Mouse (Mus musculus): ENCODE measurements at regions not wholly inside any gene's neighbourhood (a gene's known extent, or its start where the extent isn't known, plus 50 kb on each side); places are given as distances from the start of the nearest gene placed in this dataset.

DNA sequence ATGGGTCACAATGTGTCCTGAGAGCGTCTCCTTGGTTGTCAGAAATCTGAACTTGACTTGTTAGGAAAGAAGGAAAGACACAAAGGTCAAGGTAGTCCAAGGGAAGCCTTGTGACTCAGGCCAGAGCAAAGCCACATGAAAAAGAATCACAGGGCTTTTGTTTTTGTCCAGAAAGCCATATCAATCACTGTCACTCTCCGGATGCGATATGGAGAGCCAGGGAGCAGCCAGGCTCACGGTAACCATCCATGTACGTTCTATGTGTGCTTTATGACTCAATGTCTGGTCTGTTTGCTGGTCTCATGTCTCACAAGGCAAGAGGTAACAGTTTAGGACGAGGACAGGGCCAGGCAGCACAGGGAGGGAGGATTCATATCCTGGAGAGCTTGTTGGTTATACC lies 157.3 kb upstream of the Map3k1 start:
- no peak for ATAC-seq (replicated peaks; ENCODE audit: low FRiP score, poor library complexity, severe bottlenecking)

DNA sequence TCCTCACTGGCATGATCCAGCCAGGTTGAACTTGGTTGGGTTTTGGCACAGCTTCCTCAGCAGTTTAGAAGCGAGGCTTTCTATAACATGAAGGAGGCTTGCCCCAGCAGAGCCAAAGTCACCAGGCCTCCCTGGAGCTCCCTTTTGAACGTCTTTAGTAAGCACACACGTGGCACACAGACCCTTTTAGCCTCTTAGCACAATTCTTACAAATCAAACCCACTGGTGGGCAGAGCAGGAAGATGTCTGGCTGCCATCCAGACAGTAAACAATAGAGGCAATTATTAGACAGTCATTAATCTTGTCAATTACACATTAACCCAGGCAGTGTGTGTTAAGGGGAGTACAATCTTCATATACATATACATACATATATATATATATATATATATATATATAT lies 157.8 kb upstream of the Map3k1 start:
- no peak for ATAC-seq (replicated peaks; ENCODE audit: low FRiP score, poor library complexity, severe bottlenecking)

DNA sequence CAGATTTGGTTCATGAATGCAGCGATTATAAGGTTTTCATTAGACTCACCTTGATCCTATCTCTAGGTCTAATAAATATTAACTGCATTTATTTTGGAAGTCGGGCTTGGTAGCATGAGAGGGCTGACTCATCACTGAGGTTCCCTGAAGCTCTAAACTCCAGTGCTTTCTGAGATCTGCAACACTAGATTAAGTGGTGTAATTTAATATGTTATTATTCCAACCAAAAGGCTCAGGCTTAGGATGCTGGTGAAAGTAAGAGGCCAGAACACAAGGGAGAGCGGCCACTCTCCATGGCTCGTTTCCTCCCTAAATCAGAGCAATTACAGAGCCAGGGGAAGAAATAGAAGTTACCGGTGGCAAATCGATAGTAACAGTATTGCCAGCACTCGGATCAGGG lies 159.4 kb upstream of the Map3k1 start:
- ATAC-seq (replicated peaks; ENCODE audit: low FRiP score, poor library complexity, severe bottlenecking) = no peak

DNA sequence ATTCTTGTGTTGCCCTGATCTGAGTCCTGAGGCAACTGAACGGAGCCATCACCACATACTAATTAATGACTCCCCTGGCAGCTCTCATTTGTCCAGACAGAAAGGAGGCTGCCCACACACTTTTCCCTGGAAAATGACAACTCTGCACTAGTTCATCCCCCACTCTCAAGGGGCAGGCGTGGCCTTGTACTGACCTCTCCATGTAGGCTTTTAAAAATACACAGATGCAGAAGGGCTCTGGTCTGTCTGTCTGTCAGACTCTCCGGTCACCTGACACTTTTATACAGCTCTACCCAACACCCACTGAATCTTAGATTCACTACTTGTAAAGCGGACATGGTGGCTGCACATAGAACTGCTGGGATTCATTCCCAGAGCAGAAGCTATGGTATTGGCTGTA lies 165.5 kb upstream of the Map3k1 start:
- ATAC-seq (replicated peaks; ENCODE audit: low FRiP score, poor library complexity, severe bottlenecking) = no peak

DNA sequence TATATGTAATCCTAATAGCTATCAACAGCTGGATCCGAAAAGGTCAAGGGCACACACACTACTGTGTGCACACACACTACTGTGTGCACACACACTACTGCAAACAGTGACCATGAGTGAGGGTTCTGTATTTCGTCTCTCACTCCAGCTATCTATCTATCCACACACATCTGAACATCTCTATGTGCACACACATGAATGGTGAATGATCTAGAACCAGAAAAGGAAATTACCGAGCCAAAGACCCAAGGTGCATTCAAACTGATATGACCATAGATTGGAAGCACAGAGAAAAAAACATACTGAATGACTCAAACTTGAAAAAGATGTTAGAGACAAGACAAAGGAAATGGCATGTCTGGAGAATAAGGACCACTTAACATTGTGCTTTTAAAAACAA lies 166.8 kb upstream of the Map3k1 start:
- ATAC-seq (replicated peaks; ENCODE audit: low FRiP score, poor library complexity, severe bottlenecking) = no peak

DNA sequence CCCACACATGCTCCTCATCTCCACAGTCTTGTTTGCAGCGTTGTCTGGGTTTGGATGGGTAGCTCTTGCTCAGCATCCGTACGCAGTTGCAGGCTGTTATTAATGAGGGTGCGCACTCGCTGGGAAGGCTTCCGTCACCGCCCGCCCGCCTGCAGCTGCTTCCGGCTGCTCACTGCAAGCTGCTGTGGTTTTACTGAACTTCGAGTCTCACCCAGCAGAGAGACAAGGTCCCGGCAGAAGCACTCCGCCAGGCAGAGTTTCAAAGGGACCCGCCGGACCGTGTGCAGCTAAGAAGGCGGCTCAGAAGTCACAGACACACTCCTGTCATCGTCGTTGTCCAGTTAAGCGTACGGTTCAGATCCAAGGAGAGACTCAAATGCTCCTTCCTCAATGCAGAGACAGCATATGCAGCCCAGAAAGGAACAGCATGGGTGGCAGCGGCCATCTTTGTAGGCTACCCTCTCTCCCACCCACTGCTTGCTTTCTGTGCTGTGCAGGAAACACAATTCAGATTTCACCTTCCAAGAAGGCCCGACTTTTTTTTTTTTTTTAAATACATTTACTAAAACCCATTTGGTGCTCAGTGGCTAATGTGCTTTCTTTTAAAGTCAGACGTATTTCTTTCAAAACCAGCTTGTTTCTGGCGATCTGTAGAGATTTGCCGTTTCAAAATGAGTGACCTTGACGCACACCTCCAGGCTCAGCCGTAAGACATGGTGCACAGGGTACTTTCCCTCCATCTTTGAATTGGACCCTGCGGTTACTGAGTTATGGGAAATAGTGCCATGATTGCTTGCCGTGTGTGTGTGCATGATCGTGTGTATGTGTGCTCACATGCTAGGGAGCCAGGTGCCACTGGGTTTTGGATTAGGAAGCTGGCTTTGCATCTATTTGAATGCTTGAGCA lies 169.2 kb upstream of the Map3k1 start:
- peak; percentile 51 for ATAC-seq (replicated peaks; ENCODE audit: low FRiP score, poor library complexity, severe bottlenecking)

DNA sequence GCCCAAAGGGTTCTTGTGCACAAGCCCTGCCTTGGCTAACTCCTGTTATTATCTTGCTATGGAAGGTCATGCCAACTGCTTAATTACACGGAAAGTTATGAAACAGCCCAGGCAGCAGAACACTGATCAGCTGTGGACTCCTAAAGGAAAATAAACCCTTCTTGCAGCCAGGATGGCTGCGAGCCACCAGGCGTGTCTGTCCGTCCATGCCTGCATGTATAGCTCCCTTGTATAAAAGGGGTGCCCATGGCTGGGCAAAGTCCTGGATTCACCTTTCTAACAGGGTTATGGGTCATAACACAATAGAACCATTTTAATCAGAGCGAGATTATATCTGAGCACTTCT lies 169.9 kb upstream of the Map3k1 start:
- no peak for ATAC-seq (replicated peaks; ENCODE audit: low FRiP score, poor library complexity, severe bottlenecking)

DNA sequence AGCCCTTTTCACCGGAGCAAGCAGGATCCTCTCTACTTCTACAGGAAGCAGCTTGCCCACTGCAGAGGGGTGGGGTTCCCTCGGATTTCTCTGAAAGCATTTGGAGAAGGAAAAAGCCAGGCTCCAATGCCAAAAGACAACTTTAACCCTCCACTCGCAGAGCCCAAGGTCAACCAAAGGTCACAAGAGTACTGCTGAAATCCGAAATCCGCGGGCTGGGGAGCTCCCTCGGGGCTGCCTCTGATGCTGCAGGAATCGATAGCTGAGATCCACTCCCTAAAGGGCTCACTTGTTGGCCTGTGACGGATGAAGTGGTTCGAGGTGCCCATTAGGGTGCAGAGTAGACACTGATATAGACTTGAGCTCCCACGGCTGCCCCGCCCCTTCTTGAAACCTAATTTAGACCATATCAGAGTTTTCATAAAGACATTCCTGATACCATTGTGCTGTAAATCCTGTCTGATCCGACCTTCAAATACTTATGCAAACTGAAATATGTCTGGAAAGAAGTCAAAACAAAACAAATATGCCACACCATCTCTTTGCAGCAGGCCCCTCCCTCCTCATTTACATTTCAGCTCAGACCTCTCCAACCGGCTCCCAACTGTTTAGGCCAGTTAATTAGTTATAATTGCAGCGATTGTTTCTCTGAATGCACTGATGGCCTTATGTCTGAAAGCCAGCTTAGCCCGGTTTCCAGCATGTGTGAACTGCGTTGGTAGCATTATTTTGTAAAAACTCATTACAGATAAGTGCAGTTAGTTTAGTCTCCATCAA lies 170.8 kb upstream of the Map3k1 start:
- peak; percentile 37; the same call in 1 of the 2 replicates for ATAC-seq (replicated peaks; ENCODE audit: low FRiP score, poor library complexity, severe bottlenecking)

DNA sequence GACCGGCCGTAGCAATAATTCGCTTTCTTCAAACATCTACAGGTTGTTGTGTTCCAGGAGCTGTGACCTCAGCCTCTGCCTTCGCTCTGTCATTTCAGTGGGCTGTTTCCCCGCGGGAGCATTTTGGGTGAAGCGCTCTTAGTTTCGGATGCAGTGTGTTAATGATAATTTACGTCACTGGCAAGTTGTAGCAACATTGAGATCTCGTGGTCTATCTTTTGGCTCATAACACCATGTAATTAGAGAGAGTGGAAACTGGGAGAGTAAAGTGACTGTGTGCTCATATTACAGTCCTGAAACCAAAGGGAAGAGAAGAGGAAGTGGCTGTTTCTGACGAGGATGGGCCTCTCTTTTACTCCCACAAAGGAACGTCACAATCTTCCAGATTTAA lies 171.4 kb upstream of the Map3k1 start:
- ATAC-seq (replicated peaks; ENCODE audit: low FRiP score, poor library complexity, severe bottlenecking) = no peak

DNA sequence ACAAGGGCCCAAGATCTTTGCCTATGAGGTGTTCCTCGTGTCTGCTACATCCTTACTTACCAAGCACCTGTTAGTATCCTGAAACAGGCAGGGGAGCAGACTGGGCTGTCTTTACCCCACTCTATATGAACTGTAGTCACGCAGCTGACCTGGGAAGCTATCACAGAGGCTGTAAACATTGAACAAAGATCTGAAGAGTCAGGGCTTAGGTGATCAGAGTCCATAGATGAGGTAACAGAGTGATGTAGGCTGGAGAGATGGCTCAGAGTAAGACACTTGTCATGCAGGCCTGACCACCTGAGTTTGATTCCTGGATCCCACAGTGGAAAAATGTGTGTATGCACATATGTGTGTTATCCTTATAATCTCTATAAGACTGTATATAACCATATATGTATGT lies 172.3 kb upstream of the Map3k1 start:
- no peak for ATAC-seq (replicated peaks; ENCODE audit: low FRiP score, poor library complexity, severe bottlenecking)

DNA sequence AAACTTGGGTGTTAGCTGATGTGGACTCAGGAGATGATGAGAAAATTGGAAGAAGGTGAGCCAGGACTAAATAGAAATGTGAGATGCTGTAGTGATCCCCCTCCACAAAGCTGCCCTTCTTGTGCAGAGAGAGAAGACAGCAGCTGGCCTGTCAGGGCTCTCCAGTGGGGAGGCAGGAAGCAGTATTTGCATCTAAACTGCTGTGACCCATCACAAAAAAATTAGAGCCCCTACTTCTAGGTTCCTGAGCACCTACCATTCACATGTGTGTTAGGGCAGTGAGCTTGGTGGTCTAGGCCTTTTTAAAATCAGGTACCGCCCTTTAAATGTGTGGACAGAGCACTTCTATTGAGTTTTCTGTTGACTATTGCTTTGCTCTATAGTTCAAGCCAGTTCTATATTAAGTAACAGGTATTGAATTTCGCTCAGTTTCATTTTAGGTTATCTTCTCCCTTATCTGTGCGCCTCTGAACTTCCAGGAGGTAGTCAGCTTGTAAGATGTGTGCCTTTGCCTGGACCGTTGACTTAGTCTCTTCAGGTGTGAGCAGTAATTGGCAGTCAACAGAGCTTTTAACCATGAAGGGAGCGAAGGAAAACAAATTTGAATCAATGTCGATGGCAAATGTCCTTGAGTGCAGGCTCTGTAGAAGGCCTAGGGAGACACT lies 174.1 kb upstream of the Map3k1 start:
- ATAC-seq (replicated peaks; ENCODE audit: low FRiP score, poor library complexity, severe bottlenecking) = no peak

DNA sequence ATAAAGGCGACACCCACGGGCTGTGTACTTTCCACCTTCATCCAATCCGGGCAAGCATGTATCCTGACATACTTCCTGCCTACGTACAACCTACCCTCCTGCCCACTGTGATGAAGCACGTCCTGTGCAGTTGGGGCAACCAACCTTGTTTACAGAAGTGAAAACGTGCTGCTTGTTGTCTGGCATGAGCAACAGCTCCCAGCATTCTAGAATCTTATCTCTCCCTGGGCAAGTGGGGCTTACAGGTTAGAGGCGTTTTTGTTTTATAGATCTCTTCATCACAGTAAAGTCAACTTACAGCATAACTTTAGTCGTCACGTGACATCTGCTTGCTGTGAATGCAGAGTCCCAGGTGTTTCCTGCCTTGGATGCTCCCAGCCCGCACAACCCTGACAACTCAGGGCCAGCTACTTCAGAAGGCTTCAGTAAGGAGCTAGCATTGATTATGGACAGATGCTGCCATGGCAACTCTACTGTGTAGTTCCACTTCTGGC lies 175.3 kb upstream of the Map3k1 start:
- ATAC-seq (replicated peaks; ENCODE audit: low FRiP score, poor library complexity, severe bottlenecking) = no peak

DNA sequence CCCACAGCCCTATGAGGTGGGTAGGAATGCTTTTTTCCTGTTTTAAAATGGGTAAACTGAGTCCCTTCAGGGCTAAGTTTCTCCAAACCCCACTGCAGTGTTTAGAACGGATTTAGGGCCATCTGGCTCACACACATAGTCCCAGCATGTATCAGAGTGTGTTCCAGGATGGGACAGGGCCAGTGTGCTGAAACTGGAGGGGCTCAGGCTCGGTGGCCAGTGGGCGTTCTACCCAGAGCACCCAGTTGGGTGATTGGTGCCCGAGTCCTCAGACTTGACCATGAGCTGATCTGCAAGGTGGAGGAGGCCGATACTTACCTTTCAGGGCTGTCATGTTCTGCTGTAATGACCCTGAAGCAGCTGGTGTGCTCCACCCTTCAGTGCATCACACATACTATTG lies 176.6 kb upstream of the Map3k1 start:
- no peak for ATAC-seq (replicated peaks; ENCODE audit: low FRiP score, poor library complexity, severe bottlenecking)

DNA sequence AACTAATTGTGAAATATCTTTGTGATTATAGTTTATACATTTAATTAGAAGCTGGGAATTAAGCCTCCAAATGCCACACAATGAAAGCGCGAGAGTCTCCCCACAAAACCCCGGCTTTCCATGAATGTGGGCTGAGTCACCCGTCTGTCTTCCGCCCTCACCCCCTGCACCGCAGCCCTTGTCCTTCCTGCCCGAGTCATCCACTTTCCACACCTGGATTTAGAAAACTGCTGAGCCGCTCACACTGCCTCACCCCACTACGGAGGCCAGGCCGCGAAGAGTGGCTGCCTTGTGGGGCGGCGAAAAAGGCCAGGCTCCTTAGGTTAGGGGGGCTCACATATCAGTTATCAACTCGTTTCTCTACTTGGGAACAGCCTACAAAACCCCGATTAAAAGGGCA lies 177.9 kb upstream of the Map3k1 start:
- ATAC-seq (replicated peaks; ENCODE audit: low FRiP score, poor library complexity, severe bottlenecking) = no peak

DNA sequence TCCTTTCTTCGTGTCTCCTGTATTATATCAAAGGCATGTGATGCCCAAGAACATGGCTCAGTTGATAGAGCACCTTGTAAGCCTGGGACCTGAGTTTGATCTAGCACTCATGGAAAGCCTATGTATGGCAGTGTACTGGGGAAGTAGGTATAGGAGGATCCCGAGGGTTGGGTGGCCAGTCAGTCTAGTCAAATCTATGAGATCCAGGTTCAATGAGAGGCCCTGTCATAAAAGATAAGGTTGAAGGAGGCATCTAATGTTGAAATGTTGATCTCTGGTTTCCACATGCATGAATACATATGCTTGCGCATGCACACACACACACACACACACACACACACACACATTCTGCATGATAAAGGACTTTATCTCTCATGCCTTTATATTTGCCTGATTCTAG lies 178.6 kb upstream of the Map3k1 start:
- ATAC-seq (replicated peaks; ENCODE audit: low FRiP score, poor library complexity, severe bottlenecking) = peak; percentile 62

DNA sequence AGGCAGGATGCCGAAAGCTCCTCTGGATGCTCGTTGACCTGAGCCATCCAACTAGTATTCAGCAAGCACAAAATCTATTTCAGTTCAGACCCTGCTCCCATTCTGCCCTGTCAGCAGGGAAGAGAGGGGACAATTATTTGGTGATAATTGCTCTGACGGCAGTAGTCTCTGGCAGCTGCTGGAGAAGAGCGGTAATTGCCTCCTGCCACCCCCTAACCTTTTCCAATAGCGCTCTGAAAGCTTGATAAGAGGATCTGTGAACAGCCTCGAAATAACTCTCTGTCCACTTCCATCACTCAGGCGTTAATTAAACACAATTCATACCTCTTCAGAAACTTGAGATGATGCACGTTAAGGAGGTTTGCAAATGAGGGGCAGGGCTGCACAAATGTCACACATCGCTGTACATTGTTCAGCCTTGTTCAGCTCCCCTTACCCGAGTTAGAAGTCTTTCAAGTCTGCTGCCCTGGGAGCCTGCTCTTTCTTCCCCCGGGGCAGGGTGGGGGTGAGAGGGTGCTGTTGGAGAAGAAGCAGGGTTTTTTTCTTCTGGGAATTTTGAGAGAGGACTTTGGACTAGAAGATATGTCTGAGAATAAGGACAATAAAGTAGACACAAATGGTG lies 182.2 kb upstream of the Map3k1 start:
- ATAC-seq (replicated peaks; ENCODE audit: low FRiP score, poor library complexity, severe bottlenecking) = no peak

DNA sequence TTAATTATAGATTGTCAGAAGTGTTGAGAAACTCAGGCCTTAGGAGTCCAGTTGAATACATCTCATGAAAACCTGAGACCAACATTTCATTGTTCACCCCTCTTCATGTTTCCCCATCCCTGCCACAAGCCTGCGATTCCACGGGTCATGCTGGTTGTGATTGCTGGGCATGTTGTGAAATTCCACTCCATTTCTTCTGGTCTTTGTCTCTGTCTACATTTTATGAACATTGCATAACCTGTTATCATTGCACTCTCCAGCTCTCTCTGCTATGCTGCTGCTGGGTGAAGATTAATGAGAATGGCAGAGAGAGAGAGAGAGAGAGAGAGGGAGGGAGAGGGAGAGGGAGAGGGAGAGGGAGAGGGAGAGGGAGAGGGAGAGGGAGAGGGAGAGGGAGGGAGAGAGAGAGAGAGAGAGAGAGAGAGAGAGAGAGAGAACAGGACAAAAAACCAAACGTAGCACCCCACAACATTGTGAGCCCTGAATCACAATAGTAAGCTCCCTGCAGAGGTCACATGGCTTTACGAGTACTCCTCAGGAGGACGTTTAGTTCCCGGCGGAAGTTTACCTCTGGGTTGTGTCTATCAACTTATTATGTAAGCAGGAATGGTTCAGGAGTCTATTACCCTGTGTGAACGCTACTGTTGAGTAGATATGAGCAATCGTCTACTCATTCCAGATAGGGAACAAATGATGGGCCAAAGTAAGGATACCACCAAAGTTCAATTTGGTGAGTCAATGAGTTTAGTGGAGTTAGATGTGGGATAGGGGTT lies 183.5 kb upstream of the Map3k1 start:
- ATAC-seq (replicated peaks; ENCODE audit: low FRiP score, poor library complexity, severe bottlenecking) = no peak

DNA sequence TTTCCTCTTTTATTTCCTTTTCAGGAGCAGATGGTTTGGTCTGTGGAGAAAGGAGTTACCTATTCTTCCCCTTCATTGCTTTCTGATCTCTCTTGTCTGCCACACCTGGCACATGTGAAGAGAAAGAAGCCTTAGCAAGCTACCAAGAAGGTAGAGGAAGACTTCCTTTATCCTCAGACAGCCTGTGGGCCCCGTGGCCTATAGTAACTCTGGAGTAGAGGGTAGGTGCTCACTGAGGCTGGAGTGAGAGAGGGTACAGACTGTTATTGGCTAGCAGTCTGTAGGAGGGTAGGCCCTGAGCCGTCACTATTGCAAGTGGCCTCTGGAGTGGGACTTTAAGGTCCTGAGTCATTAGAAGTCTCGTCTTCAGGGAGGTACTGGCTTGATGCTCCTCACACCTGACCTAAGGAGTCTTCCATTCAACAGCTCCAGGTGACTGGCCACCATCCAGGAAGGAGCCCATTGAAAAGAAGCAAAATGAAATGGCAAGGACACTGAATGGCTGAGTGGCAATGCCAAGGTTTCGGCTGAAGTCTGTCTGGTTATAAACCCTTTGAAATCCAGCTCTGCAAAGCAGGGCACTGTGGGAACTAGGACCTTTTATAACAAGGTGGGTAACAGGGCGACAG lies 186.2 kb upstream of the Map3k1 start:
- no peak for ATAC-seq (replicated peaks; ENCODE audit: low FRiP score, poor library complexity, severe bottlenecking)

DNA sequence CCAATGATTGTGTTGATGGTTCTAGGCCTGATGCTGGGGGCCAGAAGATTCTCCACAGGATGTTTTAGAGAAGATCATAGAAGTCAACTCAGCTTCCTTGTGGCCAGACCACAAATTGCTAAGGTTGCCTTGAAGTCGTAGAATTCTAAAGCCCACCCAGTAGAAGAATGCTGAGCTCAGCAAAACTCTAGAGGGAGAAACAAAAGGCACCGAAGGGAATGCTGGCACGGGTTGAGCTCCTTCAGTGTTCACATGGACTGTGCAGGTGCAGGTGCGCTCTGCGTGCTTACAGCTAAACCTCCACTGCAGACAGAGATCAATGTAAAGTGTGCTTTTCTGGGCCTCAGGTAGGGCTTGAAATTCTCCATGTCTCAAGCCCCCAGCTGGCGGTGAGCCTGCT lies 186.9 kb upstream of the Map3k1 start:
- ATAC-seq (replicated peaks; ENCODE audit: low FRiP score, poor library complexity, severe bottlenecking) = no peak
